Mouse (Mus musculus) neutrophil, adult 5-6 weeks (primary cell): ENCODE results near the gene Chd9. TPM values are rescaled to one million over a fixed set of nuclear protein-coding genes. Genes with fewer than 3 reads are reported as not detected.
A peak's percentile ranks its signal among the peaks of the same experiment; 100 is the strongest.

Experiments
- ATAC-seq: fragments of 151-379, 151-347 bp; 2 replicates; pipeline ENCODE4 v1.8.0; 2017; ENCODE audit warnings: mild to moderate bottlenecking, moderate TSS enrichment; ENCODE audit not compliant: insufficient number of reproducible peaks, poor library complexity, low FRiP score, severe bottlenecking; ENCODE audit errors: extremely low read depth
- total RNA-seq: library from RNA; stranded (forward); fragments of 200-1000 nt; gene quantifications from 2 replicates; pipeline ENCODE4 v1.2.3, GENCODE M21; 2017

The Chd9 gene
- total RNA-seq, 1 experiment from 2014 or later = 90.1 TPM

DNA sequence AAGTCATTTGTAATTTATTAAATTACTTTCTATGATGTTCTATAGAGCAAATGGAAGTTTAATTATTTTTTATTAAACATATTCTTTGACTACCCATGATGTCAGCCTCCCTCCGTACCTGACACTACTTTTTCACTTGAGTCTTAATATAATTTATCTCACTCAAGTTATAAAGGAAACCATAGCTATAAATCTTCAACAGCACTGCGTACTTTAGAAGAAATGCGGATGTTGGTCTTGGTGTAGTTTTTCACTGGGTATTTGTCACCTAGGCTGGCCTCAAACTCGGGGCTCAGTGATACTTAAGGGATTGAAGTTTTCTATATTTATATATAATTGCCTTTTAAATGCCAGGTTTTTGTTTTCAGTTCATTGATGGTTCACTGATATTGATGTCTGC lies 226.3 kb downstream of the Chd9 start:
- no peak for ATAC-seq

DNA sequence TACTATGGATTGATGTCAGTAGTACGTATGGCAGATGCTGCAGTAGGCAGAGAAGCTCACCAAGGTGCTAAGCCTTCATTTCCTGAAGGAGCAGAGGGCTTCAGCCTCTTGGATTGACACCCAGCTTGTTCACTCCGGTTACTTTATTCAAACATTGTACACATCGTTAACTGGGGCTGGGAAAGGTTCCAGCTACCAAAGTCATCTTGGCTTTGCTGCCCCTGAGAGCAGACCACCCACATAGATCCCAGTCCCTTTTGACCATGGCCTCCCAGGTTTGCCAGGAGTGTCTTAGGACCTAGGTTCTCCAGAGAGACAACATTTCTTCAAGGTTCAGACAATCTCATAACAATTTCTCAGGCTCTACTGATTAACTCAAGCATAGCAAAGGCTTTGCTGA lies 228.7 kb downstream of the Chd9 start:
- ATAC-seq = no peak

DNA sequence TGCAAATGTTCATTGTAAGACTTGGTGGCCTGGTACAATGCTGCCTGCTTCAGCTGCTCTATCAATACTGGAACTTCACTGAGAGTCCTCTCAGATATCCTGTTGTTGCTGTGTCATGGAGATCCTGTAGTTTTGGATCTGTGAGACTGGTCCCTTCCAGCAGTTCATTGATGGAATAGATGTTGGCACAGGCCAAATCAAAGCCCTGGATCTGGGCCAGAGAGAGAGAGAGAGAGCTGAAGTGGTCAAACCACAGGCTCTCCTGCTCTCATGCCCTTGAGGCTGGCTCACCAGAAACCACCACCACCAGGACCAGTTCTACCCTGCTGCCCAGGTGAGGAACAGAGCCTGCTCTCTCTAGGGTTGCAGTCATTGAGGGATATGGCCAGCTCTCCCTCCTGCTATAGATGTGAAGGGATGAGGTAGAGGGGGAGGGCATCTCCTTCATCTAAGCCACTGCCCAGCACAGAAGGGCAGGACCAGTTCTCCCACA lies 231.0 kb downstream of the Chd9 start:
- ATAC-seq = no peak

DNA sequence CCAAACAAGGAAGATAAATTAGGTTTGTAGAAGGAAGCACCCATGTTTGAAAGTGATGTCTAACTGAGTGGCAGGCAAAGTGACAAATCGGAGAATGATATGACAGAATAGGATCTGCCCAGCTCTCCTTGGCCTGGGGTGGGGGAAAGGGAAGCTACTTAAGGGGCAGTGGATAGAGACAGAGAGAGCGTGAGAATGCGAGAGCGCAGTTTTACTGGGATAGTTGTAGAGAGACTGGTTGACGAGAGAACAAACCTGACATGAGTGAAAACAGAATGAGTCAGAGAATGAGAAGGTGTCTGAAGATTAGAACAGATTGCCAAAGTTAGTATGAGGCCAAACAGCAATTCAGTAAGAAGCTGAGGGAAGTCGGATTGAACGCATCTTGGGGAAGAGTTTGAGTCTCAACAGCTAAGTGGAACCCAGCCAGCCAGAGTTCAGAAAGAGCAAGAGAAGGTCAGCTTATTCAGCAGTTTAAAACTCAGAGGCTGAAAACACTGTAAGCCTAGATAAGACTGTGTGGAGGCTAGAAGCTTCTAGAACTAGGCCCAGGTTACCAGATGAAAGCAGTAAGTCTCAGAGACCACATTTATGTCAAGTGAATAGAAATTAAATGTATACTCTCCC lies 231.8 kb downstream of the Chd9 start:
- ATAC-seq = no peak

DNA sequence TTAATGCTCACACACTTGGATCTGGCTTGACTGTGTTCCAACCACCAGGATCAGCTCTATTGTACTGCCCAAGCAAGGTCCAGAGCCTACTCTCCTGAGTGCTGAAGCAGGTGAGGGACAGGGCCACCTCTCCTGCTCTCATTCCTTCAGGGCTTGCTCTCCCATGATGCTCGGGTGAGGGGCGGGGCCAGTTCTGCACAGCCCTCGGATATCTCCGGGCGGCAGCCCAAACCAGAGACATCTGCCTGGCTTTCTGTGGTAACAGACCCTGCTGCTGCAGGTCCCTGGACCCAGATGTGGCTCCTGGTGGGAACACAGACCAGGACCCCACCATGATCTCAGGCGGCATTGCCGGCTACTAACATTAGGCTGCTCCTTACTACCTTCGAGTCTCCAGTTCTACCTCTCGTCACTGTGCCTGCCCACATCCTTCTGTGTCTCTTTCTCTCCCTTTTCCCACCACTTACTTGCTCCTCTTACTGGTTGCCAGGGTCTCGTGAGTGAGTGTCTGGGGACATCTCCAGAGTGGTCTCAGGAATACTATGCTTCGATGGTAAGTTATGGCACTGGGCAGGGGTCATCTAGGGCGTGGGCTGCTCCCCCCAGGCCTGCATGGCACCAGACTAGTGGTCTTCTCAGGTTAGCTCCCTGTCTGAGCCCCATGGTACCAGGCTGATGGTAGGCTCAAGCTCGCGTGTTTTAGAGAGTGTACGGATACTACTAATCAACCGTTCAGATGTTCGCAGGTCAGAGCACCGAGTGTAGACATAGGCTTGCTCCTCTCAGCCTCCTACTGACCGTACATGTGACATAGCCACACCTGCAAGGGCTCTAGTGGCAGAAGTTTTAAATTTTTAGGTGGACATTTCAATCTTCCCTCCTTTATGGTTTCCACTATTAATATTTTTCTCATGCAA lies 232.7 kb downstream of the Chd9 start:
- no peak for ATAC-seq

DNA sequence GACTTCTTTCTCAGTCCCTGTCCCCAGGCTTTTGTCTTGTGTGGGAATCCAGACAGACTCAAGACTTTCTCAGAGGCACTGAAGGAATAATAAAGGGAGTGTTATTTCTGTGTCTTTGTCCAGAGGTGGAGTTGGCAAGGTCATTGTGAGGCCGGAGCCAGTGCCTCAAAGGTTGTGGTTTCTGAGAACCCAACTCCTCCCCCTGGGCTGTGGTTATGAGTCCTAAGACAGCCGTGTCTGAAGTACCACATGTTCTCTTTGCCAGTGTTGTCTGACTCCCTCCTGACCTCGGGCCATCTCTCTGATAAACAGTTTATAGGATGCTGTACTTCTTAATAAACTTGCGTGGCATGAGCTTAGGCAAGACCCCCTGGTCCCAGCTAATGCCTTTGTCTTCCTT lies 237.0 kb downstream of the Chd9 start:
- ATAC-seq = no peak

DNA sequence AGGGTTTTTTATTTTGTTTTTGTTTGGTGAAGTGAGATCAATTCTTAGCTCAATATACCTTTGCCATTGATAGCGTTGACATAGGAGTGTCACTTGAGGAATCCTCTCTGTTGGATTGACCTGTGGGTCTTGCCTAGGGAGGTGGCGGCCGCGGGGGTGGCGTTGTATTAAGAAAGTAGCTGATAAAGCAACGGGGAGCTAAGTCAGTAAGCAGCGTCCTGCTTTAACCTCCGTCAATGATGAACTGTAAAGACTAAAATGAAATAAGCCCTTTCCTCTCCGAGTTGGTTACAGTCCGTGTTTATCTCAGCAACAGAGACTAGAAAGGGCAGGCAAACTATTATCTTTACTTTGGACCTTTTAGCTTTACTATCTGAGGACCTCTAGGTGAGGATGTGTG lies 241.3 kb downstream of the Chd9 start:
- no peak for ATAC-seq

DNA sequence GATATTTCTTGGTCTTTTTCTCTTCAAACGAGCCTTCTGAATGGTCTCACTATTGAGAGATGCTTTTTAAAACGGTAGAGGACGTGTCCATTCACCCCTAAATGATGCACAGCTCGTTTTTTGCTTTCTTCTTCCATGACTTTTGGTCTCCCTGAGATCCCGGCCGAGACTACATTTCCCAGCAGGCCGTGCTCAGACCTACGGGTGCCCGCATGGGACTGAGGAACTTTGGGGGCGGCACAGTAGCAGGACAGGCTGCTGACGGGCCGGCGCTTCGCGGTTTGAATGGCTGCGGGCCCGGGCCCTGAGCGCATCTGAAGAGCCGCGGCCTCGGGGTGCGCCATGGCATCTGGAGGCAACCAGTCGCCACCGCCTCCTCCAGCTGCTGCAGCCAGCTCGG lies 241.7 kb downstream of the Chd9 start, which contains the start of gene Rbl2:
Rbl2 (plus strand) TSS at position 224 of the 400 bp plus-strand sequence.
- peak; percentile 90 for ATAC-seq

DNA sequence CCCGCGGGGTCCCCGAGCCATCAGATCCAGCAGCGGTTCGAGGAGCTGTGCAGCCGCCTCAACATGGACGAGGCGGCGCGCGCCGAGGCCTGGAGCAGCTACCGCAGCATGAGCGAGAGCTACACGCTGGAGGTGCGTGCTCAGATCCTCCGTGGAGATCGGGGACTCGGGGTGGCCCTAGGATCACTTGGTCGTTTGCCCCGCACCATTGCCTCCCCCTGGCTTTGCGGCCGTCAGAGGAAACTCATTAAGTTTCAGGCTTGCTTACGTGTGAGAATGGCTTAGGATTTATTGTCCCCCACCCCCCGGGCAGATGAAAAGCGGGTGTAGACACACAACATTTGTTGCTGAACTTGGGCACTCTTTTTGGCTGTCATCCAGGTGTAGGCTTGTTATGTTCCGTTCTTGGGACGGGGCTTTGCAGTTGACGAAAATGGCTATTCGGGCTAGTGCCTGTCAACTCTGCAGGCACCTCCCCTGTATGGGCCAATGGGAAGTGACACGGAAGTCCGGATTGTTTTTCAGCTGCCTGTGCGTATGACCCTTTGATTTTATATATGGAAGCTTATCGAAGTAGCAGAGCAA lies 242.2 kb downstream of the Chd9 start:
- peak; percentile 90 for ATAC-seq

DNA sequence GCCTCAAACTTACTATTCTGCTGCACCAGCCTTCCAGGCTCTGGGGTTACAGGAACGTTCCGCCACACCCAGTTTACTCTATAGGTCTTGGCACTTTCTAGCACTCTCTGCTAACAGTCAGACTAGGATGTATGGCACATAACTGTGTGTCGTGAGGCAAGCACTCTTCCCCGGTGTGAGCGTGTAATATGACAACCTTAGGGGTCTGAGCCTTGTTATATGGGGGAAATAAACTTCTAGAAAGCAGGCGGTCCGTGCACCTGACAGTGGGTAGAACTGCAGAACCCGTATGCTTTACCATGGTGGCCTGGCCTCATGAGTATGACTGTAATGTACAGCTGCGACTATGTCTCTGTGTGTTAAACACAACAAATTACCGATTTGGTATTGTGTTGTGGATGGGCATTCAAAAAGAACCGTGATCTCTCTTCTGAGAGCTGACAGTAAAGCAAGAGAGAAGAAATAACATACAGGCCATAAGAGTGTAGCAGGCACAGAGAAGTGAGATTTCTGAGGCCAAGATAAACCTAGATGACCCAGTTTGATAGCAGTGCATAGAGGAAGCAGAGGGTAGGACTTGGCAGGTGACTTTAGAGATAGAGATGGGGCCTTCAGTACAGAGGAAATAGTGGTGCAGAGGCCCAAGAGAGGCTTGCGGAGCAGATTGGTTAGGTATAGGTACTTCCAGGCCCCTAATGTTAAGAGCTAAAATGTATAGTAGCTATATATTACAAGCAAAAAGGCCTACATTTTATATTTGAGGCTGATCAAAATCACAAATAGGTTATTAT lies 249.1 kb downstream of the Chd9 start:
- no peak for ATAC-seq

DNA sequence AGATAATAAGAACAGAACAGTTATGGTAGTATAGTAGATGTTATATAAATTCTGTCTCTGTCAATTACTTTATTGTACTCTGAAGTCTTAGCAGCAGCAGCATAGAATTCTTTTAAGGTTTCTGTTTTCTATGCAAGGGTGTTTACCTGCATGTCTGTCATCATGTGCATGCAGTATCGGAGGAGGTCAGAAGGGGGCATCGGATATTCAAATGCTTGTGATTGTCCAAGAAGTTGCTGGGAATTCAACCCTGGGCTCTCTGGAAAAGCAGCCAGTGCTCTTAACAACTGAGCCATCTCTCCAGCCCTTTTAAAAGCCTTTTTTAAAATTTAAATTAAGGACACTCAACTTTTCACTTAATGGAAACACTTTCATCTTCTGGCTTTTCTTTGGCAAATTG lies 251.5 kb downstream of the Chd9 start:
- no peak for ATAC-seq

DNA sequence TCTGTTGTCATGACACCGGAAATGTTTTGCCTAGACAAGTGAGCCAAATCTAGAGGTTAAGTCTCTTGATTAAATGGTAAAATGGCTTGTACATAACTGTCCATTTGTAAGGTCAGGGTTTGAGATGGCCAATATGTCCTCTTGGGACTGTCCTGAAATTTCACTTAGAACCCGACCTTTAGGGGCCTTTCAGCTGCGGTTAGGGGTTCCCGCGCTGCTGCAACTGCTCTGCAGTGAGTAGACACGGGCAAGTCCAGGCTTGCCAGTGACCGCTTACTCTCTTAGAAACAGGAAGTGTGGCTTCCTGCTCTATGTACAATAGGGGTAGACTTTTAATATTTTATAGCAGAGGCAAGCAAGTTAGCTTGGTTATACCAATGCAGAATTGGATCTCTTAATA lies 253.8 kb downstream of the Chd9 start:
- peak; percentile 69 for ATAC-seq

DNA sequence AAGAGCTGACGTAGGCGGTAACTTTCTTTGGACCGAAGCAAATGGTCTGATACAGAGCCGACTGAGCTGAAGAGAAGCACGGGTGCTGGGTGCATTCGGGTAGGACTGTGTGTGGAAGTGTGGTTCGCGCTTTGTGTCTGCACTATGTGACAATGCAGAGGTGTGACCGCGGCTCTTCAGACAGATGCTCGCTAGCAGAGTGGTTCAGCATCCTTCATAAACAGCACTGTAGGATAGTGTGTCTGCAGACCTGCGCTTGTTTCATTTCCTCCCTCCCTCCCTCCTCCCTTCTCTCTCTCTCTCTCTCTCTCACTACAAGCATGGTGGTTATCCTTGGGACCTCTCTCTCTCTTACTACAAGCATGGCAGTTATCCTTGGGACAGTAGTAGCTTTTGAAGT lies 254.3 kb downstream of the Chd9 start:
- peak; percentile 28; the same call in 1 of the 2 replicates for ATAC-seq

DNA sequence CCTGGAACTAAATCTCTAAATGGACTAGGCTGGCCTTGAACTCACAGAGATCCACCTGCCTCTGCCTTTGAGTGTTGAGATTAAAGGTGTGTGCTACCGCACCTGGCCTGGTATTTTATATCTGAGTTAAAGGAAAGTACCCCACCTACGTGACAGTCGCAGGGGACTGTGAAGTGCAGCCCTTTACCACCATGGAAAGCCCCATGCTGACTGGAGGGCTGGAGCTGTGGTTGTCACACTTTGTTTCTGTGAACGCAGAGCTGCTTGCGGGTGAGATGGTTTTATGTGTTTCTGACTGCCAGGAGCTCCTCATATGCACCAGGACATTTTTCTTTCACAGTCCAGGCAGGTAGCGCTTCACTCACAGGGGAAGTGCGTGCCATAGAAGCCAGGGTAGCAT lies 260.3 kb downstream of the Chd9 start:
- no peak for ATAC-seq

DNA sequence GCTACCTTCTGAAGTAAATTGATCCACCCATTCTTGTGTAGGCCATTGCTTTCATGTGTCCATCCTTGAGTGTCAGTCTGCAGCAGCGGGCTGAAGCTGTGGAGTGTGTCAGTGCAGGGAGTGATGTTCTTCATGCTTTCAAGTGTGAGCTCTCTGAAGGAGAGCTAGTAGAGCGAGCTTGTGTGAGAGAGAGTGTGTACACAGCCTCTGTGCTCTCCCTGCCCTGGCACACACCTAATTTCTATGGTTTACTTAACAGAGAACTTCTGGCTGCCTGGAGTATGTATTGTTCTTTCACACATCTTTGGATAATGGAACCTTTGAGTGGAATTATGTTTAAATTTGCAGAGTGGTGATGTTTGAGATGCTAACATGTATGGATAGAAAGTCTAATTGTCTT lies 261.4 kb downstream of the Chd9 start:
- no peak for ATAC-seq

DNA sequence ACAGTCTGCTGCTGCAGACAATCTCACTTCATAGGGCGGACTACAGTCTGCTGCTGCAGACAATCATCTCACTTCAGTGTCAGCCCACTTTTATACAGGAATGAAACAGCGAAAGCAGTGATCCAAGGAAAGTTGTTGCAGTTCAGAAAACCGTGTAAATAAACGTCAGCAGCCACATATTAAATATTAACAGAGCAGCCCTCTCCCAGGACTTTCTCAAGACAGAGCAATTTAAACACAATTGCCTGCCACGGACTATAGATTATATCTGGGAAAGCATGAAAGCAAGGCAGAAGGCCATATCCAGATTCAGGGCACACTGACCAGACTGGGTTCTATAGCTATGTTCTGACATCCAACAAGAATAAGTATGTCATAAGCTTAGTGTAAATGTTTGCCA lies 266.0 kb downstream of the Chd9 start:
- ATAC-seq = no peak

DNA sequence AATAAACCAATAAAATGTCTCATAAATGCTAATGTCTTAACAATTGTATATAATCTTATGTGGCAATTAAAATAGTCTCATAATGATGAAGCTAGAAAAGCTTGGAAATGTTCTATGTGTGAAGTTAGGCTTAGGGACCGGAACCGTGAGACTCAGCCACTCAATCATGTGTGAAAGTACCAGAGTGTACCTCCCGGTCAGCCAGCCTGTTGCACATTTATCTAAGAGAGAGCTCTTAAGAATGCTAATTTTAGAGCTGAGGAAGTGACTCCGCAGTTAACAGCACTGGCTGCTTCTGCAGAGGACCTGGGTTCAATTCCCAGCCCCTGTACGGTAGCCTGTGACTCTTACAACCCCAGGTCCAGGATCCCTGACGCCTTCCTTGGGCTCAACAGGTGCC lies 270.0 kb downstream of the Chd9 start:
- no peak for ATAC-seq
